Mouse (Mus musculus): ENCODE results near the gene Pcdh7.

- no peak for TF ChIP-seq CTCF (IDR thresholded peaks at IDR 0.05; ENCODE audit: extremely low read depth, insufficient read length, insufficient replicate concordance, low read depth, low read length)
- TF ChIP-seq POLR2A (IDR thresholded peaks at IDR 0.05; ENCODE audit: low read depth, low read length) = no peak
These were observed 52.6 kb downstream of the Pcdh7 start for GRCm38 (mm10) chr5:57770364-57770763.

Measured in small intestine, adult 2 months (tissue).